Mouse (Mus musculus): Measurements from ENCODE around the gene Nfil3. TPM values are rescaled to one million over a fixed set of nuclear protein-coding genes. Genes with fewer than 3 reads are reported as not detected.

Nfil3 gene
- total RNA-seq, 2 experiments from 2014 or later: 13.3 to 15.5 TPM

- no peak for DNase-seq (ENCODE audit: low spot score in 2 of 2)
- intact Hi-C loops (cut with DNase I): no loop called here
Measured at GRCm38 (mm10) chr13:52985508-52986214, 4.8 kb upstream of the Nfil3 start.

DNA sequence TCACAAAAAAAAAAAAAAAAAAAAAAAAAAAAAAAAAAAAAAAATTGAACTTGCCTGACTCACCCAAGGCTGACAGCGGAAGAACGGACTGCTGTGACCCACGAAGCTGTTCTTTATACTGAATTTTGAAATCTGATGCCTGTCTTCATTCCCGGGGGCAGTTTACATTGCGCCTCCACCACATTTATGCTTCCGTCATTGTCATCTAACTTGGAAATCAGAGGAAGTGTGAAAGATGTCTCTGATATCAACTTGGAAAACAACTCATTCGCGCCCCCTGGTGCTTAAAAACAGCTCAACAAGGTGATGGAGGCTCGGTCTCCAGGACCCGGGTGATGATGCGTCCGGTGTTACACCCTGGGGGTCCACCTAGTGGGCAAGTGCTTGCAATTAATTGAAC, 1.8 kb upstream of the Nfil3 start:
- intact Hi-C loops (cut with DNase I): loop anchor here (1.0 to 5.0 kb wide), 4 partner anchors 105 to 324 kb away; no protein-coding TSS in a partner anchor
- DNase-seq (ENCODE audit: low spot score in 2 of 2): peak; percentile 78 to 87

DNA sequence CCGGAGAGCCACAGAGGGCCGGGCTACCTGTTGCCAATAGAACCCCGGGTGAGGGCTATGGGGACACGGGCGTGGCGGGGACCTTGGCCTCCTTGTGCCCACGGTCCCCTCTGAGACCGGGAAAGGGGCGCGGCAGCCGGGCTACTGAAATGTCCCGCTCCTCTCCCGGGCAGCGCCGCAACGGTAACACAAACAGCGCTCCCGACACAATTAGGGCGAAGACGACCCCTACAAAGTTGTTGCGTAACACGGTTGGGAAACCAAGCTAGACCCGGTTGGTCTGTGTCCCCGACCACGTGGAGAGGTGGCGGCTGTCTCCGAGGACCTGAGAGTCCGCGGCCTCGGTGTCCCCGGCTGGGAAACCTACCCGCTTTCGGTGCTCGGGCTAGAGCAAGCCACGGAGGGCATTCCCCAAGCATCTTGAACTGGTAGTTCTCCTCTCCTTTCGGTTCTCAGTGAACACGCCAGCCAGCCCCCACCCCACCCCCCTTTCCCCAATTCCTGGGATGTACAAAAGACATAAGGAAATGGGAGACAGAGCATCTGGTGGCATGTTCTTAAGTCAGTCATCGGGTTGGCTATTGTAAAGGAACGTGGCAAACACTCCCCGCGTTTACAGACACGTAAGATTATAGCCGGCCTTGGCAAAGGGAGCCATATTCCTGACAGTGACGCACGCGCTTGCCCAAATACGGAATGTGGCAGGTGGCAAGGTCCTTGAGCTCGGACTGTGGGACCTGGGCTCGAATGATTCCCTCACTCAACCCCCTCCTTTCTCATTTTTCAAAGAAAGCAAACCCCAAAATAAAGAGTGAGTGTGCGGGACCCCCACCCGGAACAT, 788 bp upstream of the Nfil3 start:
- DNase-seq (ENCODE audit: low spot score in 2 of 2): peak; percentile 54 to 55
- intact Hi-C loops (cut with DNase I): loop anchor here (1.0 to 5.0 kb wide), 5 partner anchors 53 to 269 kb away; partner anchors contain the start of gene Auh

DNA sequence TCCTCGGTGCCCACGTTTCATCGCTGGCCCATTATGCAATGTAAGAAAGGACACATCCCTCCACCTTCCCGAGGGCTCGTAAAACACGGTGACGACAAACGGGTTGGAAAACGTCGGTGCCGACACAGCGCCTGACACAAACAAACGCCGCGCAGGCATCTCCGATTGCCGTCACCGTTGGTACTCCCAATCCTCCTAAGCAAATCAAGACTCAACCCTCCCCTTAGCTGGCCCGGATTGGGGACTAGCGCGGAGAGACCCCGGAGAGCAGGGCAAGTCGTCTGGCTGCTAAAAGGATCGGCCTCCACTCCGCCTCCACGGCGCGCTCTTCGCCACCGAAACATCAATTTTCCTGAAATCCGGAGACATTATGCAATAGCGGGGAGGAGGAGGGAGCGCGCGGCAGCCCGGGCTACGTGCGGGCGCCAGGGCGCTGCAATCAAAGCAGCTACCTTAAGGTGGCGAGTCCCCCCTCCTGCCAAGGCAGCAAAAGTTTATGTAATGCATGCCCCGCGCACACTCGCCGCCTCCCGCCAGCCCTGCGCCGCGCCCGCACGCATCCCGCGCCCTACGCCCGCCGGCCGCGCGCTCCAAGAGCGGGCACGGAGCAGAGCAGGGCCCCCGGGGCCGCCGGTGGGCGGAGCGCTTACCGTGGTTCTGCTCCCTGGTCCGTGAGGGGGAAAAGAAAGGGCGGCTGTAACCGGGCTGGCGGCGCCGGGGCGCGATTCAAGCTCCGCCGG, 492 bp downstream of the Nfil3 start:
- DNase-seq (ENCODE audit: low spot score in 2 of 2): peak; percentile 85 to 87
- intact Hi-C loops (cut with DNase I): loop anchor here (2.0 to 5.0 kb wide), 3 partner anchors 52 to 117 kb away; partner anchors contain the start of gene Auh

DNA sequence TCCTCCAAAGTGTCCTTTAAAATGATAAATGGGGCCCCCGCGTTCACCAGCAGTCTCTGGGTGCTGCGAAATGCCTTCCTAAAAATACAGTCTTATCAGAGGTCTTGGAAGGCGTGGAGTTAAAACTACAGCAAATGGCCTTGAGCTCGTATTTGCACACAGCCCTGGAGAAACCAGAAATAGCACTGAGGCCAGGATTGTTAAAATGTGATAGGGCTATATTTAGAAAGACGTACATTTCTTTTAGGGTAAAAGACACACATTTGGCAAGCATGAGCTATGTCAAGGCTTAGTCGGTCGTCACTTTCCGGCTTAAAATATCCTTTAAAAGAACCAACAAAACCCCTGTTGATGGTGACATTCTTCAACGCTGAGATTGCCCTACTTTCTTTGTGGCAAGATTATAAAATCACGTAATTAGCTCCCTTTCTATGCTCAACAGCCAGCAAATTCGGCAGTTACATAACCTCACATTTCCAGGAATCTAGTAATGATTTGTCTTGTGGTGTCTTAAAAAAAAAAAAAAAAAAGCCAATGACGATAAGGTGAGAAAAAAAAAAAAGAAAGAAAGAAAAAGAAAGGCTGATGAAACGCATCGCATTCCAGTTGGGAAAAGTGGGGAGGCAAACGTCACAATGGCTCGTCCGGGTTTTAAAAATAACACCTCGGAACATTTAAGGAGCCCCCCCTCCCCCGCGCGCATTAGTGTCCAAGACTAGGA, 1.4 kb downstream of the Nfil3 start:
- peak; percentile 39 to 44 for DNase-seq (ENCODE audit: low spot score in 2 of 2)
- intact Hi-C loops (cut with DNase I): loop anchor here (2.0 to 5.0 kb wide), 3 partner anchors 51 to 118 kb away; partner anchors contain the start of gene Auh

DNA sequence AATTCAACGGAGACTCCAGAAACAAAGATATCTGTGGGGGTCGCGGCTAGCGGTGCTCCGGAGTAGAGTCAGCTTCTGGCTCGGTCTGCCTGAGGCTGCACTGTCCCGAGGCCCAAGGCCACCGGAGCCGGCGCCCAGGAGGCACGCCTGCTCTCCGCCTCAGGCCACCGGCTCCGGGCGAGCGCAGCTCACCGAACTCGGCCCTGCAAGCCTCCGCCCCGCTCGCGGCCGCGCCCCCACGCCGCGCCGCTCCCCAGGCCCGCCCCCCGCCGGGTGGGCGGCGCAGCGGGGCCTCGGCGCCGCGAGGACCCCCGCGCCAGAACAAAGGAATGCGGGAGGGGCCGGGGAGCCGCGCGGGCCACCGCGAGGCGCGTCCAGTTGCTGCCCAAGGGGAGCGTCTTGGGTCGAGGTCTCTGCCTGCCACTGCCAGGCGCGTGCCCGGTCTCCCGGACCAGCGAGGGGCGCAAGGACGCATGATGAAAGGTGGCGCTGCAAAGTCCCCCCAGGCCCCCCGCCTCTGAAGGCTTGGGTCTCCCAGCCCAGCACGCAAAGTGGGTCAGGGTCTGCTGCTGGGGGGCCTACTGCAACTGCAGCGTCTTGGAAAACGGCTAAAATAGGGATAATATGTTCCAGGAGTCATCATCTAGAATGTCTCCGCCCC, 2.4 kb downstream of the Nfil3 start:
- intact Hi-C loops (cut with DNase I): no loop called here
- DNase-seq (ENCODE audit: low spot score in 2 of 2): peak; percentile 35 to 63

DNA sequence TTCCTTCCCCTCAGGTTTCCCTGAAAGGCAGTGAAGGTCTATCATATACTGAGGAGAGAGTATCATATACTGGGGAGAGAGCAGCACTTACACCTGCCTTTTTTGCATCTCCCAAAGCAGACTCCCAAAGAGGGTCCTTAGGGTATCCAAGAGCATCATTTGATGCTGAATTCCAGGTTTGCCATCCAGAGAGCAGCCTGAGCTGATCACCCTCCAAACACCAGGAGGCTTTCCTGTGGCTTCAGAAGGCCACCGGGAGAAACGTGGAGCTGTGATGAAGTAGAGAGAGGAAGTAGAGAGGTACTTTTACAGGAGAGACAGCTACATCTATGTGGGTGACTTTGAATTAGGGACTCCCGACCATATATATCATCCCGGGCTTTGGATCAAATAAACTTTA, 3.1 kb downstream of the Nfil3 start:
- intact Hi-C loops (cut with DNase I): no loop called here

GRCm38 (mm10) chr13:52977221-52977609, 3.7 kb downstream of the Nfil3 start:
- DNase-seq (ENCODE audit: low spot score in 2 of 2): no peak
- intact Hi-C loops (cut with DNase I): no loop called here

More for the DNA sequence above, 3.1 kb downstream of the Nfil3 start:
- no peak for DNase-seq (ENCODE audit: low spot score in 2 of 2)

DNA sequence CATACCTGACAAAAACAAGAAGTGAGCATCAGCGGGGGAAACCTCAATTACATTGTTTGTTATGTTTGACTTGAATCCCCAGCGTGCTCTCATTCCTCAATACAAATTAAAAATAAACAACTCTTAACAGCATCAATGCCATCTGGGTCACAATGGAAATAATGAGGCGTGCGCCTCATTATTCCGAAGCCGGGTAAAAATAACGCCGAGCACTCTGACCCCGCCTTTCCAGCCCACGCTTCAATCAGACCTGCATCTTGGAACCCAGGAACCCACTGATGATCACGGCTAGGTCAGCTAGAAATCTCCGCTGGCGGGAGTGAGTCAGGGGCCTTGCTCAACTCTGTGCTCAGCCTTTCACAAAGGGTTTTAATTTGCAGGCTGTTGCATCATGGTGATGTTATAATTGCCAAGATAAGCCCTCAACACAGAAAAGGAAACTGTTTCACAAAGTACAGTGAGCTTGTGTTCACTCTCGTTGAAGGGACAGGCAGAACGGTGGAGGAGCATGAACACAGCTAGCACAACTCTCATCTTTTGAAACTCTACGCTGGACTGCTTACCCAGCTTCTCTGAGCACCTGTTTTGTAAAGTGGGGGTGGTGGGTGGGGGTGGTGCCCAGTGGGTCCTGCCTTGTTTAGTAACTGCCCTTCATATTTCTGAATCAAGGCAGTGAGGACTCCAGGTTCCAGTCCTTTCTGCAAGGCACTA, 4.2 kb downstream of the Nfil3 start:
- intact Hi-C loops (cut with DNase I): no loop called here

GRCm38 (mm10) chr13:52976130-52976509, 4.8 kb downstream of the Nfil3 start:
- no peak for DNase-seq (ENCODE audit: low spot score in 2 of 2)
- intact Hi-C loops (cut with DNase I): no loop called here

More for the DNA sequence above, 4.2 kb downstream of the Nfil3 start:
- DNase-seq (ENCODE audit: low spot score in 2 of 2): no peak

- no peak for DNase-seq (ENCODE audit: low spot score in 2 of 2)
- intact Hi-C loops (cut with DNase I): no loop called here
Measured at GRCm38 (mm10) chr13:52974676-52975075, 6.2 kb downstream of the Nfil3 start.

DNA sequence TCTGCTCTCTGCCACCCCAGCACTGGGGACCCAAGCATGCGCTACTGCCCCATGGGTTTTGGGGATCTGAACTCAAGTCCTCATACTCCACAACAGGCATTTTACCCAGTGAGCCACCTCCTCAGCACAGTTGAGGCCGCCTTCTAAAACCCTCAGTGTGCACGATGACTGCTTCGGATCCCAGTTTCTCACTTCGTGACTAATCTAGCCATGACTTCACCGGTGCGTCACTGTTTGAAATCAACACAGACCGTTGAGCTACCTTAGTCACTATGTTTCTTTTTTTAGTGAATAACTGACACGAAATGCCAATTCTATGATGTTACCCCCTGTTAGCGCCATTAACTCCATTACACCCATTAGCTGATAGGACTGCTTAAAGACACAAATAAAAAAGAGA, 7.4 kb downstream of the Nfil3 start:
- DNase-seq (ENCODE audit: low spot score in 2 of 2): no peak
- intact Hi-C loops (cut with DNase I): no loop called here

DNA sequence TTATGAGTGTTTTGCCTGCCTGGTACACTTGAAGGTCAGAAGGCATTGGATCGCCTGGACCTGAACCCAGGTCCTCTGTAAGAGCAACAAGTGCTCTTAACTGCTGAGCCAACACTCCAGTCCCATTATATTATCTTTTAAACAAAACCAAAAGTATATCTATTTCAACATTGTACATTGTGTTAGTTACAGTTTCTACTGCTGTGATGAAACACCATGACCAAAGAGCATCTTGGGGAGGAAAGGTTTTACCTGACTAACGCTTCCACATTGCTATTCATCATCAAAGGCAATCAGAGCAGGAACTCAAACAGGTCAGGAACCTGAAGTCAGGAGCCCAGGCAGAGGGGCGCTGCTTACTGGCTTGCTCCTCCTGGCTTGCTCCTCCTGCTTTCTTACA, 8.2 kb downstream of the Nfil3 start:
- intact Hi-C loops (cut with DNase I): no loop called here
- no peak for DNase-seq (ENCODE audit: low spot score in 2 of 2)

GRCm38 (mm10) chr13:52970876-52971275, 10.0 kb downstream of the Nfil3 start:
- no peak for DNase-seq (ENCODE audit: low spot score in 2 of 2)
- intact Hi-C loops (cut with DNase I): no loop called here

DNA sequence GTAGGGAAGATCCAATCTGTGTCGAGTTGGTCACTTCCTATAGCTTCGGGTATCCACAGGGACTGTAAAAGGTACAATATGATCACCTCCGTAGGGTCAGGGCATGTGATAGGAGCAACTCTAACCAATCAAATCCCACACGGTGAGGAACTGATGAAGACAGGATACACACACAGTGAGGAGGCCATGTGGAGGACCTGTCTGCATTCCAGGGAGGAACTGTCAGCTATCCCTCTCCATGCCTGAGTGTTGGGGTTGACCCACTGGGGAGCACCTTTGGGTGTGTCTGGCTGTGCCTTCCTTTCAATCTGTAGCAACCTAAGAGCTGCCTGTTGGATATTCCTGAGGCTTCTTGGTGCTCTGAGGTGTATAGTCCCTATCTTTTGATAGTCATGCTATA, 18.0 kb downstream of the Nfil3 start:
- no peak for DNase-seq (ENCODE audit: low spot score in 2 of 2)
- intact Hi-C loops (cut with DNase I): no loop called here

GRCm38 (mm10) chr13:52962361-52962760, 18.5 kb downstream of the Nfil3 start:
- intact Hi-C loops (cut with DNase I): no loop called here

GRCm38 (mm10) chr13:52953779-52954553, 26.9 kb downstream of the Nfil3 start:
- DNase-seq (ENCODE audit: low spot score in 2 of 2): no peak
- intact Hi-C loops (cut with DNase I): no loop called here

More at GRCm38 (mm10) chr13:52962361-52962760, 18.5 kb downstream of the Nfil3 start:
- DNase-seq (ENCODE audit: low spot score in 2 of 2): no peak
